Mouse (Mus musculus): ENCODE results near the gene Zmym4. TPM values are rescaled to one million over a fixed set of nuclear protein-coding genes. Genes with fewer than 3 reads are reported as not detected.

The Zmym4 gene
- 45.2 TPM for total RNA-seq (2023)

DNA sequence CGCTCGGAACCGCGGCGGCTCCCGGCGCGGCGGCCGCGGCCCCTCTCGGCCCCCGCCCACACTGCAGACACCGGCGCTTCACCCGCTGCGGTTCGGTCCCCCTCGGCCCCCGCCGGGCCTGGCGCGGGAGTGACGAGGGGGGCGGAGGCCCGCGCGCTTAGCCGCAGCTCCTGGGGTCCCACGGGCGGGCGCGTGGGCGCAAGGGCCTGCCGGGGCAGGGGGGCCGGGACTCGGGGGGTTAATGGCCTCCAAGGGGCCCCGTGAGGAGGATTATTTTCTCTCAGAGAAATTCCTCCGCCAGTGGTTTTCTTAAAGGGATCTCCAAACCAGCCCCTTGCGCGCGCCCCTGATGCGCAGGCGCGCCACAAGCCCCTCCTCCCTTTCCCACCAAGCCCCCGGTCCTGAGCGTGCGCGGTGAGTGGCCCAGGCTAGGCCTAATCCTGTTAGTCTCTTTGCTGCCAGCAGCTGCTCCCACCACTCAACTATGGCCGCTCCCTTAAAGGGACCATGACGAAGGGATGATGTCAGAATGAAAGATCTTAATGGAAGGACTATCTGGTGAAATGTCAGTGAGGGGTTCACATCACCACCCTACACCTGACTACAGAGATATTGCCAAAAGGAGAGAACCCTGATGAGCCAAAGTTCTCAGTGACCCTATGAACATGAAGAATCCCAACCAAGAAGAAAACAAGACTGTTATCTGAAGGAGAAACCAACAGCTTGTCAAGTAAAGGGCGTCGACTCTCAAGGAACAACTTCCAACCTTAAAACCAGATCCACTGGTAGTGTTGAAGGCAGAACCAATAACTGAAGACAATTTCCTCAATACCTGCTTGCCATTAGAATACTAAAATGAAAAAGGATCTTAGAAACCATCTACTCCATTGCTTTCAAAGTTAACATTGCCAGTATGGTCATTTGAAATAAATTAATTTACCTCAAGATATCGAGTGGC is at the start of gene Zmym4:
Zmym4 (minus strand) TSS at position 272 of the 958 bp plus-strand sequence.

Other genes starting within 250 kb of the Zmym4 start
- not detected for gene Tfap2e, start 231.9 kb downstream of the Zmym4 start, total RNA-seq (2023)
- gene Ncdn, start 214.7 kb downstream of the Zmym4 start, total RNA-seq (2023): 34.6 TPM
- gene AU040320, start 214.6 kb downstream of the Zmym4 start, total RNA-seq (2023): 50.2 TPM
- gene Sfpq, start 53.2 kb upstream of the Zmym4 start, total RNA-seq (2023): 881 TPM
- gene Zmym1, start 93.0 kb upstream of the Zmym4 start, total RNA-seq (2023): 26.8 TPM
- 25.2 TPM for gene Zmym6, start 109.2 kb upstream of the Zmym4 start, total RNA-seq (2023)
- 3.6 TPM for gene Tmem35b, start 155.6 kb upstream of the Zmym4 start, total RNA-seq (2023)
- 0.56 TPM for gene Dlgap3, start 201.1 kb upstream of the Zmym4 start, total RNA-seq (2023)

Data from CD4-positive naive resting alpha-beta T cell, adult 76 days (primary cell).